In the genomic region with DNA sequence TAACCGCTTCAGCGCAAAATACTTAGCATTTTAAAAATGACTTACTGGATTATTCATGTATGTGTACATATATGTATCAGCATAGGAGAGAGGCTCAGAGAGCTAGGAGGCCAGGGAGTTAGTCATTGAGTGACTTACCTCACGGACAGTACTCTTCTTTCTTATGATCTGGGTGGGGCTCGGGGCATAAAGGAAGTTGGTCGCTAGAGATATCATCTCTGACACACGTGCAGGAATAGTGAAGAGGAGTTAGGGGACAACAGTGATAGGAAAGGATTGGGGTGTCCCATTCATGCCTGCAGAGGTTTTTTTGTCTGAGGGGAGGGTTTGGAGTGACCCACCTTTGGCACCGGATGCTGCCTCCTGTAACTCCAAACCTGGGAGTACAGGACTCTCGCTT, we compare ENCODE assay signal across 38 mouse cellular contexts. TPM values are rescaled to one million over a fixed set of nuclear protein-coding genes. Genes with fewer than 3 reads are reported as not detected.
"Had no signal": no experiment of that assay in that cellular context is flagged by ENCODE, and none has a peak within 500 bp of the region (broad histone marks: within the 10 kb centered on the region; RNA-seq: fewer than 3 reads in every experiment).

No protein-coding gene starts in this region.

- H3K36me3 ChIP-seq: limb, embryonic 10.5 days; limb, embryonic 12.5 days; limb, embryonic 13.5 days; limb, embryonic 15.5 days; liver, embryonic 12.5 days; liver, embryonic 13.5 days; liver, embryonic 15.5 days; lung, embryonic 15.5 days; midbrain, embryonic 10.5 days; midbrain, embryonic 12.5 days; neural tube, embryonic 12.5 days had no signal

- H3K27ac ChIP-seq: limb, embryonic 10.5 days; limb, embryonic 12.5 days; limb, embryonic 13.5 days; limb, embryonic 15.5 days; liver, embryonic 12.5 days; liver, embryonic 13.5 days; liver, embryonic 14.5 days; liver, embryonic 15.5 days; lung, embryonic 15.5 days; macrophage; midbrain, embryonic 10.5 days; midbrain, embryonic 12.5 days; midbrain, embryonic 13.5 days; neural tube, embryonic 12.5 days had no signal

- ATAC-seq: liver, embryonic 12.5 days; liver, postnatal 0 days; lung, postnatal 0 days; midbrain, embryonic 13.5 days; midbrain, embryonic 16.5 days had no signal

- H3K4me3 ChIP-seq: limb, embryonic 10.5 days; limb, embryonic 12.5 days; limb, embryonic 13.5 days; limb, embryonic 15.5 days; liver, embryonic 12.5 days; liver, embryonic 13.5 days; liver, embryonic 15.5 days; lung, embryonic 15.5 days; megakaryocyte, embryonic 14.5 days; midbrain, embryonic 10.5 days; midbrain, embryonic 12.5 days; midbrain, embryonic 13.5 days; myocyte; neural tube, embryonic 12.5 days had no signal

- H3K27me3 ChIP-seq: limb, embryonic 12.5 days; limb, embryonic 13.5 days; limb, embryonic 15.5 days; liver, embryonic 13.5 days; liver, embryonic 15.5 days; lung, embryonic 15.5 days; midbrain, embryonic 12.5 days; midbrain, embryonic 13.5 days; neural tube, embryonic 12.5 days had no signal

- DNase-seq: left cerebral cortex, postnatal 4 days; liver; liver, embryonic 13.5 days; liver, postnatal 0 days; lung, adult 2 months; lung, embryonic 14.5 days; lung, postnatal 10 days; lung, postnatal 14 days; lung, postnatal 36 days; lung, postnatal 4 days; midbrain, embryonic 14.5 days had no signal

- H3K9ac ChIP-seq: limb, embryonic 12.5 days; limb, embryonic 13.5 days; limb, embryonic 15.5 days; liver, embryonic 12.5 days; liver, embryonic 13.5 days; liver, embryonic 14.5 days; liver, embryonic 15.5 days; liver, postnatal 0 days; lung, embryonic 14.5 days; lung, embryonic 15.5 days; midbrain, embryonic 12.5 days; midbrain, embryonic 13.5 days; neural tube, embryonic 12.5 days had no signal

- H3K9me3 ChIP-seq: limb, embryonic 10.5 days; limb, embryonic 12.5 days; limb, embryonic 13.5 days; limb, embryonic 15.5 days; liver, embryonic 13.5 days; liver, embryonic 15.5 days; lung, embryonic 15.5 days; midbrain, embryonic 10.5 days; midbrain, embryonic 12.5 days had no signal

- H3K4me2 ChIP-seq: limb, embryonic 12.5 days; limb, embryonic 13.5 days; limb, embryonic 15.5 days; liver, embryonic 11.5 days; liver, embryonic 12.5 days; liver, embryonic 13.5 days; liver, embryonic 15.5 days; lung, embryonic 14.5 days; lung, embryonic 15.5 days; midbrain, embryonic 11.5 days; midbrain, embryonic 12.5 days; midbrain, embryonic 13.5 days; neural tube, embryonic 12.5 days had no signal

- H3K4me1 ChIP-seq: limb, embryonic 10.5 days; limb, embryonic 12.5 days; limb, embryonic 13.5 days; limb, embryonic 15.5 days; liver, embryonic 12.5 days; liver, embryonic 13.5 days; liver, embryonic 15.5 days; lung, embryonic 15.5 days; midbrain, embryonic 12.5 days; midbrain, embryonic 13.5 days; neural tube, embryonic 12.5 days had no signal

RNA-seq across cellular contexts. Expression of gene Cacng1, which starts 8.3 kb away (rescaled TPM):
- total RNA-seq: left cerebral cortex, postnatal 14 days; left cerebral cortex, postnatal 25 days; left cerebral cortex, postnatal 36 days; liver, adult 2 months; megakaryocyte progenitor cell, adult 5-6 weeks; megakaryocyte, adult 5-6 weeks; megakaryocyte-erythroid progenitor cell, adult 5-6 weeks; monocyte, adult 5-6 weeks had no signal
- polyA plus RNA-seq: limb, embryonic 10.5 days; liver, embryonic 11.5 days; liver, embryonic 12.5 days; liver, embryonic 14.5 days; lung, embryonic 15.5 days; macrophage had no signal
